Mouse (Mus musculus) limb, embryonic 11.5 days (tissue): ENCODE results near the gene Ociad1. TPM values are rescaled to one million over a fixed set of nuclear protein-coding genes. Genes with fewer than 3 reads are reported as not detected.

ENCODE experiments used
- ATAC-seq: fragments of 200-750 bp; cut with Nextera tagmentation; 2 replicates; pipeline ENCODE4 v1.8.0; 2017; ENCODE audit warnings: low read depth; ENCODE audit not compliant: insufficient number of reproducible peaks, low FRiP score, low TSS enrichment
- DNase-seq: peaks from one replicate; pipeline ENCODE4 v3.0.0-alpha.2; 2015; ENCODE audit warnings: low spot score
- H3K27ac ChIP-seq: fragments of 300-500 bp; sonication (generic); replicated peaks from 2 replicates; pipeline ENCODE4 v1.5.1; 2014; ENCODE audit warnings: low read depth, mild to moderate bottlenecking, low read length
- H3K27me3 ChIP-seq: fragments of 300-500 bp; sonication (generic); 2 replicates; pipeline ENCODE4 v1.6.1; 2014; ENCODE audit warnings: mild to moderate bottlenecking, low read length, mixed read lengths; ENCODE audit not compliant: control insufficient read depth, insufficient read depth
- H3K36me3 ChIP-seq: fragments of 300-500 bp; sonication (generic); 2 replicates; pipeline ENCODE4 v1.6.1; 2014; ENCODE audit warnings: mild to moderate bottlenecking, low read length, moderate library complexity, mixed read lengths; ENCODE audit not compliant: control insufficient read depth, insufficient read depth
- H3K4me1 ChIP-seq: fragments of 300-500 bp; sonication (generic); 2 replicates; pipeline ENCODE4 v1.6.1; 2014; ENCODE audit warnings: low read length, mixed read lengths; ENCODE audit not compliant: control insufficient read depth, insufficient read depth
- H3K4me2 ChIP-seq: fragments of 300-500 bp; sonication (generic); 2 replicates; pipeline ENCODE4 v1.6.1; 2014; ENCODE audit warnings: low read depth, mild to moderate bottlenecking, moderate library complexity; ENCODE audit not compliant: severe bottlenecking
- H3K4me3 ChIP-seq: fragments of 300-500 bp; sonication (generic); 2 replicates; pipeline ENCODE4 v1.5.1; 2014; ENCODE audit warnings: low read depth, low read length
- H3K9ac ChIP-seq: fragments of 300-500 bp; sonication (generic); 2 replicates; pipeline ENCODE4 v1.6.1; 2014; ENCODE audit warnings: mild to moderate bottlenecking, low read length
- H3K9me3 ChIP-seq: fragments of 300-500 bp; sonication (generic); 2 replicates; pipeline ENCODE4 v1.6.1; 2016; ENCODE audit warnings: low read length; ENCODE audit not compliant: control insufficient read depth
- WGBS: fragments of 180-500 bp; shearing (Covaris S2); extraction: QIAGEN DNeasy Blood & Tissue Kit; methylation state at CpG from one replicate; pipeline ENCODE4 v1.1.7; 2014; 5-methylcytosine and 5-hydroxymethylcytosine counted together
- polyA plus RNA-seq: library from polyadenylated mRNA; unstranded; fragments of >200 nt; fragmentation: Nextera tagmentation; extraction: Ambion mirVana; gene quantifications from 2 replicates; pipeline ENCODE4 v1.2.1, GENCODE M21; 2014

Gene Ociad1
- polyA plus RNA-seq, 1 experiment from 2014 or later: 144 TPM

DNA sequence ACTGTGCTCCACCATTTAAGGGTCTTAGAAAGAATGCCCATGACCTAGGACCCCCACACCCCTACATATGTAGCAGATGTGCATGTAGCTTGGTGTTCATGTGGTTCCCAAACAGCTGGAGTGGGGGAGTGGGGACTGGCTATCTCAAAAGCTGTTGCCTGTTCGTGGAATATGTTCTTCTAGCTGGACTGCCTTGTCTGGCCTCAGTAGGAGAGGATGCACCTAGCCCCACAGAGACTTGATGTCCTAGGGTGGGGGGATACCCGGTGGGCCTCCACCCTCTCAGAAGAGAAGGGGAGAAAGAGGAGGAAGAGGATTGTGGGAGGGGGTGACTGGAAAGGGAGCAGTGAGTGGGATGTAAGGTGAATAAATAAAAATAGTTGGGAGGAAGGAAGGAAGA, 17.6 kb upstream of the Ociad1 start:
- H3K27ac ChIP-seq: no peak overlapping the region
- H3K4me1 ChIP-seq: no peaks in the 10 kb centered on the region
- H3K27me3 ChIP-seq: no peaks in the 10 kb centered on the region
- H3K4me2 ChIP-seq: no peak overlapping the region
- H3K36me3 ChIP-seq: no peaks in the 10 kb centered on the region
- no peaks in the 10 kb centered on the region for H3K9me3 ChIP-seq
- no peak overlapping the region for H3K9ac ChIP-seq
- 80% methylated on average over 2 of the region's 2 CpGs for WGBS
- H3K4me3 ChIP-seq: no peak overlapping the region
- ATAC-seq (no peak), DNase-seq (no peak)

DNA sequence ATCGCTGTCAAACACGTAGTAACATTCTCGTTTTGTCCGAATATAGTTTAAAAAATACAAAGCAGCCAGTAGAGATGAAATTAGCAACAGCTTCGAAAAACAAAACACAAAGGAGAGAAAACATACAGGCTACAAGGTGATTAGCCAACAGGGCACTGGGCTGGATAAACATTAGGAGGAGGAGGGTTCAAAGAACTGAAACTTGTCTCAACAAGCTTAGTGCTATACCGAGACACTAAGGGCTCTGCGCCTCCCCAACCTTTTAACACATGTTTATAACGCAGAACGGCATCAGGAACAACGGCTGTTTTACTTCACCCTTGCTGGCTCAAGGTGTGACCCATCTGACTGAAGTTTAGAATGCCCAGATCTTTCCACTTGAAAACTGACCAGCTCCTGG, 13.4 kb upstream of the Ociad1 start:
- ATAC-seq: no peak
- H3K4me2 ChIP-seq: no peak overlapping the region

GRCm38 (mm10) chr5:73279732-73280566, 12.6 kb upstream of the Ociad1 start:
- H3K4me2 ChIP-seq: no peak overlapping the region
- H3K27me3 ChIP-seq: no peaks in the 10 kb centered on the region
- ATAC-seq (no peak), DNase-seq (no peak)
- H3K36me3 ChIP-seq: no peaks in the 10 kb centered on the region
- H3K9ac ChIP-seq: no peak overlapping the region
- H3K9me3 ChIP-seq: no peaks in the 10 kb centered on the region
- H3K4me3 ChIP-seq: no peak overlapping the region
- H3K27ac ChIP-seq: no peak overlapping the region
- WGBS: 57% methylated on average over 4 of the region's 4 CpGs
- H3K4me1 ChIP-seq: no peaks in the 10 kb centered on the region

More for the DNA sequence above, 13.4 kb upstream of the Ociad1 start:
- no peaks in the 10 kb centered on the region for H3K9me3 ChIP-seq
- H3K27me3 ChIP-seq: no peaks in the 10 kb centered on the region
- H3K4me3 ChIP-seq: no peak overlapping the region
- DNase-seq: no peak
- no peak overlapping the region for H3K9ac ChIP-seq
- no peaks in the 10 kb centered on the region for H3K36me3 ChIP-seq
- 51% methylated on average over 10 of the region's 10 CpGs for WGBS
- H3K27ac ChIP-seq: no peak overlapping the region
- no peaks in the 10 kb centered on the region for H3K4me1 ChIP-seq

GRCm38 (mm10) chr5:73280567-73280850, 12.1 kb upstream of the Ociad1 start:
- Histone ChIP-seq H3K4me1 (no peaks in the 10 kb centered on the region), H3K27me3 (no peaks in the 10 kb centered on the region), H3K36me3 (no peaks in the 10 kb centered on the region), H3K9ac (no peak overlapping the region), H3K27ac (no peak overlapping the region), H3K4me2 (no peak overlapping the region), H3K9me3 (no peaks in the 10 kb centered on the region), H3K4me3 (no peak overlapping the region)
- ATAC-seq: no peak
- 69% methylated on average over 4 of the region's 4 CpGs for WGBS
- no peak for DNase-seq

GRCm38 (mm10) chr5:73284046-73284445, 8.5 kb upstream of the Ociad1 start:
- no peaks in the 10 kb centered on the region for H3K36me3 ChIP-seq
- no peak overlapping the region for H3K27ac ChIP-seq
- ATAC-seq: no peak
- H3K27me3 ChIP-seq: no peaks in the 10 kb centered on the region
- H3K4me3 ChIP-seq: no peak overlapping the region
- DNase-seq: no peak
- no peak overlapping the region for H3K9ac ChIP-seq
- no peaks in the 10 kb centered on the region for H3K9me3 ChIP-seq
- H3K4me2 ChIP-seq: no peak overlapping the region
- no peaks in the 10 kb centered on the region for H3K4me1 ChIP-seq

DNA sequence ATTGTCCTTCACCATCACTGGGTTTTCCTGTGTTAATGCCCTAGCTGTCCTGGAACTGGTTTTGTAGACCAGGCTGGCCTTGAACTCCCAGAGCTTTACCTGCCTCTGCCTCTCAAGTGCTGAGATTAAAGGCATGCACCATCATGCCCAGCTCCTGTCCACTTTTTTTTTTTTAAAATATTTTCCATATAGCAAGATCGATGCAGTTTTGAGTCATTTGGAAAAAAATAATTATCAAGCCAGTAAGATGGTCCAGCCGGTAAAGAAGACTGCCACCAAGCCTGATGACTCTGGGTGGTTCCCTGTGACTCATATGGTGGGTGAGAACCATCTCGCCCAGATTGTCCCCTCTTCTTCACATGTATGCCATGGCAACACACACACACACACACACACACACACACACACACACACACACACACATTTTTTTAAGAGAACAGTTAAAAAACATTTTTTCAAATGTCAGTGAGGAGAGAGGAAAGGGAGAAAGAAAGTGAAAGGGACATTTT, 7.1 kb upstream of the Ociad1 start:
- ATAC-seq (no peak), DNase-seq (no peak)
- Histone ChIP-seq H3K4me1 (no peaks in the 10 kb centered on the region), H3K27ac (no peak overlapping the region), H3K36me3 (no peaks in the 10 kb centered on the region), H3K9me3 (no peaks in the 10 kb centered on the region), H3K27me3 (no peaks in the 10 kb centered on the region), H3K9ac (no peak overlapping the region), H3K4me3 (no peak overlapping the region), H3K4me2 (no peak overlapping the region)
- WGBS: 89% methylated on average over 3 of the region's 3 CpGs

- Histone ChIP-seq H3K36me3 (no peaks in the 10 kb centered on the region), H3K27me3 (no peaks in the 10 kb centered on the region), H3K4me1 (no peaks in the 10 kb centered on the region), H3K4me2 (no peak overlapping the region), H3K4me3 (no peak overlapping the region), H3K9me3 (no peaks in the 10 kb centered on the region), H3K27ac (no peak overlapping the region), H3K9ac (no peak overlapping the region)
- DNase-seq: no peak
- ATAC-seq: no peak
- 91% methylated on average over 5 of the region's 5 CpGs for WGBS
These were observed 6.0 kb upstream of the Ociad1 start for GRCm38 (mm10) chr5:73286603-73287002.

GRCm38 (mm10) chr5:73289900-73290299, 2.7 kb upstream of the Ociad1 start:
- Histone ChIP-seq H3K9ac (no peak overlapping the region), H3K27me3 (no peaks in the 10 kb centered on the region), H3K27ac (no peak overlapping the region), H3K9me3 (no peaks in the 10 kb centered on the region), H3K4me1 (no peaks in the 10 kb centered on the region), H3K4me2 (no peak overlapping the region), H3K4me3 (no peak overlapping the region), H3K36me3 (no peaks in the 10 kb centered on the region; the same call in 1 of the 2 replicates)
- DNase-seq: no peak
- WGBS: 66% methylated on average over 2 of the region's 2 CpGs
- ATAC-seq: no peak

GRCm38 (mm10) chr5:73293458-73293827, 859 bp downstream of the Ociad1 start:
- Histone ChIP-seq H3K9me3 (no peaks in the 10 kb centered on the region), H3K4me2 (peak overlapping the region; percentile 72), H3K4me3 (peak overlapping the region; percentile 89), H3K9ac (peak overlapping the region; percentile 90), H3K4me1 (no peaks in the 10 kb centered on the region), H3K27me3 (no peaks in the 10 kb centered on the region), H3K27ac (no peak overlapping the region), H3K36me3 (peaks cover 2% of the 10 kb centered on the region; the same call in 1 of the 2 replicates)
- WGBS: 15% methylated on average over 8 of the region's 8 CpGs
- DNase-seq: no peak
- ATAC-seq: no peak
